Mouse (Mus musculus): ENCODE measurements around the gene Kcnj12. TPM values are rescaled to one million over a fixed set of nuclear protein-coding genes. Genes with fewer than 3 reads are reported as not detected.

Kcnj12 gene
- 10 to 100 TPM; 22.1 to 23.4 TPM for total RNA-seq (2021)
- long read RNA-seq, experiment 1, transcript Kcnj12-202 (2 exons, 2,291 nt) = major isoform, 10 of 12 reads
- long read RNA-seq, experiment 1, partial matches to known transcripts = 0 of 12 reads
- long read RNA-seq, experiment 1, other reads (novel, unspliced or antisense) = 2 of 12 reads
- long read RNA-seq, experiment 2, partial matches to known transcripts = 0 of 5 reads
- long read RNA-seq, experiment 2, other reads (novel, unspliced or antisense) = 2 of 5 reads

DNA sequence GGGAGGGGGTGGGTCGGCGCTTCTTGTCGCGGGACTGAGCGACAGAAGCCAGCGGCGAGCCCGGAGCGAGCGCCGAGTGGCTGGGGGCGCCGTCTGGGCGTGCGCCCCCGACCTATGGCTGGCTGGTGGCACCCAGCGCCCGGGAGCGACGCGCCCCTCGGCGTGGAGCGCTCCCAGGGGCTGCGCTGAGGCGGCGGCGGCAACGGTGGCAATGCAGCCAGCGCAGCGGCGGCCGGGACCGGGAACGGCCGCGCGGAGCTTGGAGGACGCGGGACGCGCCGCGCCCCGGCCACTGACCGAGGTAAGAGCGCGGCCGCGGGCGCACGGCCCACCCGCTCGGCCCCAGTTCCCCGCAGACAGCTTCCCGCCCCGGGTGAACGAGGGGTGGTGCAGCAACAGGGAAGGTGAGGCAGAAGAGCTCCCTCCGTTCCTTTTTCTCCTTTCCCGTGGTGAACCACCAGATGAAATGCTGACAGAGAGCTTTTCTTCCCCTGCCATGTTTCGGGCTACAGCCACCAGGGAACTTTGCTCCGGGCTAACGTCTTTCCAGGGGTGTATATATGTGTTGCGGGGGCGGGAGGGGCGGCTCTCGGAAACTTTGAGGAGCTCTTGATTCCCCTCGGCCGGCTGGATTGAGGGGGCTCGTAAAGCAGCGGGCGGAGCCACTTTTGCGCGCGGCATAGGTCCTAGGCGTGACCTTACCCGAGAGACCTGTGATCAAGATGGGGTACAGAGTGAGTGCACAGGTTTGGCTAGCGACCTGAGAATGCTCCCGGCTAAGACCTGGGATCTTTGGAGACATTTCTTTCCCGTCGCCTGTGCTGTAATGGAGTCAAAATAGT is at the start of gene Kcnj12:
TSS of gene Kcnj12 (plus strand) at position 15 of the 842 bp plus-strand sequence.
- no peak for DNase-seq

DNA sequence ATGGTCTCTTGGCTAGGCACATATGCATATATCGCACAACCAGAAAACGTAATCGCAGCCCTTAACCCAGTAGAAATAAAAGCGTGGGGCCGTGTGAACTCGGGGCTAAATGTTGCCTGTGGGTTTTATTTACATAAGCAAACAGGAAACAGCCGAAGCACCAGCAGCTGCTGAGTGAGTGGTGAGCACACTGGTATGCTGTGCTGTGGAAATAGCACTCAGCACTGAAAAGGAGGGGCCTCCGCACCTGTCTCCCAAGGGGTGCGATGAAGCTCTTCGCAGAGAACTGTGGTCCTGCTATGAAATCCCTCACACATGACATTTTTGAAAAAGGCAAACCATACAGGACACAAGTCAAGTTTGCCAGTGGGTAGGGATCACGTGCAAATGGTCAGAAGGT is 47.3 kb upstream of the Kcnj12 start:
- no peak for DNase-seq

DNA sequence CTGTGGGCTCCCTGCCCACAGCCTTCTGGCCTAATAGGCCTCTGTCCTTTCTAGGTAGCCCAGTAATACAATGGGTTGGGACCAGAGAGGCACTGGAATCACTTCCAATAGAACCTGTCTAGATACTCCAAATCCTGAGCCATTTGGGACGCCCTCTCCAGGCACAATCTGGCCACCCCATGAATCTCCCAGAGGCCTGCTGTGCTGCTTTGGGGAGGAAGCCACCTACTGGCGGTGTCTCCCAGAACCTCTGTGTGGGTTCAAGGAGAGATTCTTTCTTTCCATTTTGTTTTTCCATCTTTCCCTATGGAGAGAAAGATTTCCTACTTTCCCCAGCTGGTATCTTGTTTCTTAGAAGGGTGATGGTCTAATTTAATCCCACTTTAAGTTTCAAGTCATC is 46.1 kb upstream of the Kcnj12 start:
- DNase-seq = no peak

DNA sequence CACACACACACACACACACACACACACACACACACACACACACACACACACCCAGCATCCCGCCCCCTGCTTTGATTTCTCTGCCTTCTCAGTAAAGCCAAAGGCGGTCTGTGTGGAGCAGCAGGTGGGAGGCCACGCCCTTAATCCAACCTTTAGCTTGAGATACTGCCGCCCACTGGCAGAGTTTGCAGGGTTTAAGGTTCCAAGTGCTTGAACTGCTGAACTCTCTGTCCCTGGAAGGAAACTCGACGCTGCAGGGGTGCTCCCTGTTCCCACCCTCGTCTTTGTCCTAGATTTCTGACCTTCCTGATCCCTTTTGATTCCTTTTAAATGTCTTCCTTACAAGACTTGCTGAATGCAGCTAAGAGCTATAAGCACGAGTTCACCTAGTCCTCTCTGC is 45.6 kb upstream of the Kcnj12 start:
- peak in 1 of 2 experiments; percentile 24 for DNase-seq

DNA sequence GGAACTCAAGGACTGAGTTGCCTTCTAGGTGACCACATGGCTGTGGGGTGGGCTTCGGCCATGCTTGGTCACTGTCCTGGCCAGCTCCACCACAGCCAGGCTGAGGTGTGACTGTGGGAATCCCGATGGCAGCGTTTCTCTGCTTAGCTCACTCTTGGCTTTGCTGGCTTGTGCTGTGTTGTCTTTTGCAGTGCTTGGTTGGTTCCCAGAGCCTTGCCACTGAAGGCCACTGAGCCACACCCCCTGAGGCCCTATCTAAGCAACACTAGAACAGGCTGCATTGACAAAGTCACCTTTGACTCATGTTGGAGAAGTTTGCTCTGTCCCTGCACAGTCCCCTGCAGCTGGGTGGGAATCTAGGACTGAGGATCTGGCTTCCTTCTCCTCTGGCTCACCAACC is 45.2 kb upstream of the Kcnj12 start:
- DNase-seq = peak; percentile 52 to 66

DNA sequence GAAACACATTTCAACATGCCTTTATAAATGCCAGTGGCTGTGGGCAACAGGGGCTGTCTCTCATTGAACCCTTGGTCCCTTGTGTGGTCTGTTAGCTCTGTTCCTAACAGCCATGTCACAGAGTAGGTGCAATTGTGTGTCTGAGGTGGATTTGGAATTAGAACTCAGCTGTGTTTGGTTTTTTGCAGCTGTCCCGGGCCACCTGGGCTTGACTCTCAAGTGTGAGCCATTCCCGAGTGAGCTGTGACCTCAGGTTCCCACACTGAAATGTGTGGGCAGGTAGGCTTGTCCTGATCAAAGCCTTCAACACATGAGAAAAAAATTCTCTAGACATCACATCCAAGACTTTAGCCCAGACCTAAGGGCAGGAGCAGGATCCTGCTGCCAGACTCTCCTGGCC is 43.7 kb upstream of the Kcnj12 start:
- DNase-seq = no peak

DNA sequence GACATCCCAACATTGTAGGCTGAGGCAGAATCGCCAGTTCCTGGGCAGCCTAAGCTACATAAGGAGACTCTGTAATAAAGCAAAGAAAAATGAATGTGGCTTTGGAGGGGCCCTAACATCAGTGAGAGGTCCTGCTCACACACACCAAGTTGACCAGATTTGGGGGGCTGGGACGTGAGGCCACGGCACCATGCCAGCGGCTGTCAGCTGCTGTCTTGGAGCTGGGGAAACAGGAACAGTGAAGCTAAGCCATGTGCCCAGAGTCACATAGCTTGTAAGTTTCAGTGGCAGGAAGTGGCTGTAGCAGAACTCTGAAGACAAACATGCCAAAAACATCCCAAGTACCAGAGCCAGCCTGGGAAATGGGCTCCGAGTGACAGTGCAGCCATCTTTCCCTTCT is 42.6 kb upstream of the Kcnj12 start:
- DNase-seq = no peak

DNA sequence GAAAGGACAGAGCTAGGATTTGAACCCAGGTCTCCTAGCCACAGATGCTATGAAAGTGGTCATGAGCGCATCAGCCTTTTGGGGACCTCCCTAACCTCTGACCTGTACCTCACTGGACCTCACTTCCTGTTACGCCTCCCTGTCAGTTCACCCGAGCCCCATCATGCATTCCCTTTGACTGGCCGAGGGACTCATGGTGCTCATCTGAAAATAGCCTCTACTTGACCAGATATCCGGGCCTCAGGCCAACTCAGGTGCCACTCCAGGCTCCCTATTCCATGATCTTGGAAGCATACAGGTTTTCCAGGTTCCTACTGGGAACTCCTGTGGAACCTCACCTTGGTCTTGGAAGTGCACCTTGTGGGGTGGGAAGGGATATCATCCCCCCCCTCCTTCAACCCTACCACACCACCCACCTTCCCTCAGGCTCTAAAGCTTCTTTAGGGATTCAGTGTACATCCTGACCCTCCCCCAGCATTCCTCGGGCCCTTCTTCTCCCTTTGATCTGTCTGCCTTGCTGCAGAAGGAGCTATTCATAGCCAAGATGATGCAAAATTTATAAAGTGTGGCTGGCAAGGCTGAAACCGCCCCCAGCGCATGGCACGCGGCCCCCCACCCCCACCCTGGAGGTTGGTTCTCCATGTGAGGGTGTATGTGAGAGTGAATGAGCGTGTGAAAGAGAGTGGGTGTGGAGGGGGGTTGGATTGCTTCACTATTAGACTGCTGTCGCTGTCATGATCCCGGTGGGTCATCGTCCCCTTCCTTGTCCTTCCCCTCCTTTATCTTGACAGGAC is 40.5 kb upstream of the Kcnj12 start:
- peak; percentile 32 to 39 for DNase-seq

DNA sequence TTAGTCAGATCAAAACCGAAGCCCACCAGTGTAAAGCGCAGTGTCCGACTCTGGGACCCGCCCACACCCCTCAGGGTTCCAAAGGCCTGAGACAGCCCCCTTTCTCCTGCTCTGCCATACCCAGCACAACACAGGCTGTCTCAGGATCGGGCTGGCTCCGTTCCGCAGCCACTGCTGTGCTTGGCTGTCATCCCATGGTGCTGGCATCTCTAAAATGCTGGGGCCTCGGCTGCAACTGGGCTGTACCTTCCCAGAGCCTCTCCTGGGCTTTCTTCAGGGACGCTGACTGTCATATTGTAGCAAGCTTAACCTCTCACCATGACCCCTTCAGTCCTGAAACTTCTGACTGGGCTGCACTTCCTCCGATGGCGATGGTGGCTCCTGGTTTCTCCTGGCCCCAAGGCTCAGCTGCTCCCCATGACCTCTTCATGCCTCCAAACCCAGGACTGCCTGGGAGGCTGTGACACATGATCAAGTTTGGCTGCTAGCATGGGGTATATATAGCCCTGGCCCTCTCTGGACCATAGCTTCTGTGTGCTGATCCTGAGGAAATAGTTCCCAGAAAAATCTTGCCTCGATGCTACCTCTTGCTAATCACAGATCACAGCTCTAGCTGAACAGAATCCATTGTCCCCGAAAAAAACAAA is 37.3 kb upstream of the Kcnj12 start:
- DNase-seq = peak; percentile 67 to 73

DNA sequence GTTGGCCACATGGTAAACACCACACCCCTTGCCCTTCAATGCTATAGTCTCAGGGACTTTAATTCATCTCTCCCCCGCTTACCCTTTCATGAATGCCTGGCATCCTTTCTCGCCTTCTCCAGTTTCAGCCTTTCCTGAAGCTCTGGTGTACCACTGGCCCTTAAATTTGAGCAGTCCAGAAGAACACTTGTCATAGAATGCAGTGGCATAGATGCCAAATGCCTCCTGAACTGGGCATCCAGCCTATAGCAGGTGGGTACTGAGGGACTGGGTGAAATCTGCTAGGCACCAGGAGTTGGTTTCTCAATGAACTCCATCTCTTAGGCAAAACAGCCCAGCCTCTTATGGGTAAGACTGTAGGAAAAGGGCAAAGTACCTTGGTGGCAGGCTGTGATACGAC is 31.9 kb upstream of the Kcnj12 start:
- DNase-seq = no peak

DNA sequence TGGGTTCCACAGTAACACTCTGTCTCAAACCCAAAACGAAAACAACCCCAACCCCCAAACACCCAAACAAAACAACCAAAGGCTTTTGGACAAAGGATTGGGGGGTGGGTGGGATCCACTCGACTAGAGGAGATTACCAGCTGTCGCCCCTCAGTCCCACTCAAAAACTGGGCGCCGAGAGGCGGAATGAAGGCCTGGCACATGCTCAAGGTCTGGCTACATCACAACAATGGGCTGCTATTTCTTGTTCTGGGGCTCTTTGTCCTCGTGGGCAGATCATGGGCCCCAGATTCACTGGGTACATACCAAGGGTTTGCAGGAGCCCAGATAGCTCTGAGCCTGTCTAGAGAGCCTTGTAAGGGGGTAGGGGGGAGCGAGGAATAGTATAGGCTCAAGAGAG is 19.6 kb upstream of the Kcnj12 start:
- DNase-seq = no peak

DNA sequence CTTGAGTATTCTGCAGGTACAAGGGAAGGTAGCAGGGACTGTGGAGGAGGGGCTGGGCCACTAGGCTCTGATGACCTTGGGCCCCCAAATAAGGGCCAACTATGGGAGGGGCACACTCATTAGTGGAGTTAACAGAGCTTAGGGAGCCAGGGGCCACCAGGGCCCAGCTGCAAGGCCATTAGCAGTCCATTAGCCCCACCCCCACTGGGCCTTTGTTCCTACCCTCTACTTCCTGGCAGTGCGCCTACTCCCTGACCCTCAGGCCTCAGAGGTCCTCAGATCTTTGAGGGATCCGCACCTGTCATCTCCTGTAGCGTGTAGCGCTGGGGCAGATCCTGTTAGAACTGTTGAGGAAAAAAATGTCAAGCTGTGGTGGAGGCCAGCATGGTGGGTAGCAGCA is 18.3 kb upstream of the Kcnj12 start:
- no peak for DNase-seq

DNA sequence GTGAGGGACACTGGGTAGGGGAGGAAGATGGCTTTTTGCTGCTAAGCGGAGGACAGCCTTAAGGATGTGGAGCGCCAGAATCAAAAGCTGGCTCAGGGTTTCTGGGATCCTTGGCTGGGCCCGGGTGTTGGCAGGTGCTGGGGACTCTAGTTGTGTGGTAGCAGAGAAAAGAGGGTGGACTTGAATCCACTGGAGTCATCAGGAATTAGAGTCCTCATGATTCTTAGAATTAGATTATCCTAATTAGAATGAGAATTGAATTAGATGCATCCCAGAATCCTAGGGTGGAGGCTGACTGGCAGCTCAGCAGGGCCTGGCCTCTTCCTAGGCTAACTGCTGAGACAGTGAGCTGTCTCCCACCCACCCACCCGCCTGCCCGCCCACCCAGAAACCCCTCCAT is 17.6 kb upstream of the Kcnj12 start:
- no peak for DNase-seq

DNA sequence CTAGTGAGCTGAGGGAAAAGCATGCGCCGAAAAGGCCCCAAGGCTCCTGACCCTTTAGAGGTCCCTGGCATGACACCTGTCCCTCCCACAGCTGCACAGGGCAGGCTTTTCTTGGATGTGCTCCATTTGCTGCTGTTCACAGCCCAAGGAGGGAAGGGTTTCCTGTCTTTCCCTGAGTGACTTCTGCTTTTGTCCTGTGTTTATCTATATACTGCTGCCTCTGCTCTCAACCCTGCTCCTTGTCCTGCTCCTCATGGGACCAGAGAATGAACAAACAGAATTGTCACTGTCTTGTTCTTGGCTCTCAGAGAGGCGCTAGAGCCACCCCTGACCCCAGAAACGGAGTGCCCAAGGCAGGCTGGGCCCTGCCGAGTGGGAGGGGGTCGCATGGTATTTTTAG is 17.0 kb upstream of the Kcnj12 start:
- DNase-seq = no peak

DNA sequence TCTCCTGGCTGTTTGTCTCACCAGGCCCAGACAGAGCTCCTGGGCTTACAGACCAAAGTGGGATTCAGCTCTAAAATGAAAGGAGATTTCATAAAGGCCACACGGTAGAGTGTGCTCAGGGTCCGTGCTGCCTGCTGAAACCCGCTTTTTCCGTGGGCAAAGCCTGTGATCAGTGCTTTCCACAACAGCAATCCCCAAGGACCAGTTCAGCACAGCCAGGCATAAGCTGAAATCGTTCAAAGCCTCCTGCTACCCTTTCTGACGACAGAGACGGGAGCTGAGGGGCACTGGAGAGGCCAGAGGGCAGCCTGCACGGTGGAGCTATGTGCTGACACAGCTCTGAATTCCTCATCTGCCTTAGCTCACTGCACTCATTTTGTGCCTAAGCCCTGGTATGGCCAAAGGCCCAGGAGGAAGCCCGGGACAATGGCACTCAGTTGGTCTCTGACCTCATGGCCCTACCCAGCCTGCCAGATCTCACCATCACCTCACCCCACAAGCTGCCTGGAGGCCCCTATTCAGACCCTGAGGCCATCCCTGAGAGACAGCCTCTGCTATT is 10.5 kb upstream of the Kcnj12 start:
- no peak for DNase-seq

DNA sequence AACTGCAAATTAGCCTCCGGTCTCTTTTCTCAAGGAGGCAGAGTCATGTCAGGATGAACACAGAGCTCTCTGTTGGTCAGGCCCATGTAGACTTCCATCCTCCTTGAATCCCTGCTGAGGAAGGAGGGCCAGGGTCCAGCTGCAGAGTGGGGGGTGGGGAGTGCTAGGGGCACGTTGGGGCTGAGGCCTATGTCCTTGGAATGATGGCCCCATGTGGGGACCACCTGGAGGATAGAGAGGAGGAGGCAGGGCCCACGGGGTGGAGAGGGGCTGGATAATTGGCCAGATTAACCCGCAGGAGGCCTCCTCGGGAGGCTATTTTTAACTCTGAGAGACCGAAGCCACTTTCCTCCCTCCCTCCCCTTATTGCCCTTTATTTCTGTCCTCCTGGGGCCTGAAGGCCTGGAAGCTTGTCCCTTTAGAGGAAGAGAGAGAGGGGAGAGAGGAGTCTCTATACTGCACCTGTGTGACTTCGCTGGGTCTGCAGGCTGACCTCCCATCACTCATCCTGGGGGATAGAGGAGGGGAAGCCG is 5.4 kb upstream of the Kcnj12 start:
- peak; percentile 36 to 42 for DNase-seq

DNA sequence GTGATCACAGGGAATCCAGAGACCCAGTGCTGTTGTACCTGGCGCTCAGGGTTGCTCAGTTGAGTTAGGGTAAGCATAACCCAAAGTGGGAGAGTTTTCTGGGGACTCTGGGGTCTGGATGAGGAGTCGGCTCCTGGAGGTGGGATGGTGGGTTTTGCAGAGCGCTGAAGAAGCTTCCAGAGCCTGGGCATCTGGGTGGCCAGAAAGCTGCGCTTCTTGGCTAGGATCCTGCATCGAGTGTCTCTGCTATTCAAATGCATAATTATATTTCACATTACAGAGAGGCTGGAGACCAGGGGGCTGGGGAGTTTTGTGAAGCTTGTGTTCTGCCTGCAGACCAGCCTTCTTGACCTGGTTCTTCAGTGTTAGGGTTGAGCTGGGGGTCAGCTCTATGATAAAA is 1.2 kb upstream of the Kcnj12 start:
- DNase-seq = no peak

DNA sequence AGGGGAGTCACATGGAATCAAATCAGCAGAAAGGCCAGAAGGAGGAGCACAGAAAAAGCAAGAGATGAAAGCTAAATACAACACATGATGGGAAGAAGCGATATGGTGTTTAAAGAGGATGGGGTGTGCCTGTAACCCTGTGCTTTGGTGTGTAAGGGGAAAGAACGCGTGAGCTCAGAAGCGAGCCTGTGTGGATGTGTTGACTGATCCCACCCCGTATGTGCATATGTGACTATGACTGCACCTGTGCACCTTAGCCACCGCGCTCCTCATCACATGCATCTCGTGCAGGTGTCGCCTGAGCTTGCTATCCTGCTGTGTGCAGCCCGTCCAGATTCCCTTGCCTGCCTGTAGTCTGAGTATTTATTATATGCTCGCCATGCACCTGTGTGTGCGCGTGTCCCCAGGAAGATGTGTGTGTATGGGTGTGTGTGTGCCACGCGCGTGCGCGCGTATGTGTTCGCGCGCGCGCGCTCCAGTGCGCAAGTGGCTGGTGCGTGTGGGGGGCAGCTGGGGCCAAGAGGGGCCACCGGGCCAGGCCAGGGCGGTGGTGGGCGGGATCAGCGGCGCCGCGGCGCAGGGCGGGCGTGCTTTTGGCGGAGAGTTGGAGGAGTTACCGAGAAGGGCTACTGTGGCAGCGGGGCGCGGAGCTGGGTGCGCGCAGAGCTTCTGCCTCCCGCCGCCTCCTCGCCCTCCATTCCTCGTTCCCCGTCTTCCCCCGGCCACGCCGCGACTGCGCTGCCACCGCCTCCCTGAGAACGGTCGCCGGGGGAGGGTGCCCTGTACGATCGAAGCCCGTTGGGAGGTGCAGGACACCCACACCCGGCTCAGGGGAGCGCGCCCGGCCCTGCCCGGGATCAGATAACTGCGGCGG is 451 bp upstream of the Kcnj12 start:
- DNase-seq = peak; percentile 32 to 35

DNA sequence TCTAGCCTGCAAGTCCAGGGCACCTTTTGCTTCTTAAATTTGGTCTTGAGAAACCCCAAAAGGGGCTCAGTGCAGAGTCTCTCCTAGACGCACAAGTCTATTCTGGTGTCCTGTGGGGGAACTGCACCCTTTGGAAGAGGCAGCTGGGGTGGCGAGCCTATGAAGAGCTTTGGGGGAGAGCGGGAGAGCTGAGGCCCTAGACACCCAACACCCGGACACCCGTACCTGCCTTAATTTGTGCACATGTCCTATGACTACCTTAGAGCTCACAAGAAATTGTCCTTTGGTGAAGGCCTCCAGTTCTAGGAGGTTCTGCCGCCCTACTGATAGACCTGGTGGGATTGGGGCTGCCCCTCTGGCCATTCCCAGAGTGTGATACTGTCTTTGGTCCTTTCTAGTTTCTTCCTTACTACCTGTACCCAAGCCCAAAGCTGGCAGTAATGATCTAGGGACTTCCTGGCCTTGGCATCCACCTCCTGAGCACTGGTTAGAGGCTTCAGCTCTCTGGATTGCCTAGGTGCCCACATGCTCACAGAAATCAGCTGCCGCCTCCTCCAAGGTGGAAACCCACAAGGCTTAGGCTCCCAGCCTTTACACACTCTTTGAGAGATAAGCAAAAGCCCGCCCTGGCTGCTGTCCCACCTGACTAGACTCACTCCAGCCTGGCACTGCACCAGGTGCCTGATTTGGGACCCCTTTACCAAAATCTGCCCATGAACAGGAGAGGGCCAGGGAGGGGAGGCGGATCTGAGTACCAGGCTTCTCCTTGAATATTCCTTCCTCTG is 1.2 kb downstream of the Kcnj12 start:
- DNase-seq = no peak

DNA sequence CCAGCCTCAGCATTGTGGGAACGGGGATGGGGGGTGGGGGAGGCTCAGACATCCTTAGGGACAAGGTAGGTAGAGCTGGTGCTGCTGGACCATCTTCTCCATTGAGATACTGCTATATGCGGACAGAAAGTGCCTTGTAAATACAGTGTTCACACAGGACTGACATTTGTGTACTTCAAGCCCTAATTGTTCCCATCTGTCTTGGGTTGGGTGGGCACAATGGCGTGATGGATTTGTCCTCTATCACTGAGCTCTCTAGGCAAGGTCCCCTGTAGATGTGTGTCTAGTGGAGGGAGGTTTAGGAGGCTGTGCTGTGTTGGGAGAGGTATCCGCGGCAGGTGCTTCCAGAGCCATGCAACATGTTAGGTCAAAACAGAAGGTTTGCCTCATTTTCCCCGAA is 2.0 kb downstream of the Kcnj12 start:
- no peak for DNase-seq
